Mouse (Mus musculus): ENCODE results near the gene Mfap5.

DNA sequence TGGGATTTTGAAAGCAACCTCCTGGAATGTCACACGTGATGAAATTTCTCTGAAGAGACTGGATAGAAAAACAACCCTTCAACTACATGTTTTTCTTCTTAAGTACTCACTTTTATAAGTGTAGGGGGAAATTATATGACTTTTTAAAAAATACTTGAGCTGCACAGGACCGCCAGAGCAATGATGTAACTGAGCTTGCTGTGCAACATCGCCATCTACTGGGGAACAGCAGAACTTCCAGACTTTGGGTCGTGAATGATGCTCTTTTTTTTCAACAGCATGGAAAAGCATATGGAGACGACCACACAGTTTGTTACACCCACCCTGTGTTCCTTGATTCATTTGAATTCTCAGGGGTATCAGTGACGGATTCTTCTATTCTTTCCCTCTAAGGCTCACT is 56.8 kb downstream of the Mfap5 start:
- TF ChIP-seq HCFC1 (IDR thresholded peaks at IDR 0.05; ENCODE audit: borderline replicate concordance, insufficient read depth, low read length) (no peak), MAFK (IDR thresholded peaks at IDR 0.05; ENCODE audit: insufficient read depth, low read depth, low read length) (no peak)
